Mouse (Mus musculus): Measurements from ENCODE around the gene Foxo6.

DNA sequence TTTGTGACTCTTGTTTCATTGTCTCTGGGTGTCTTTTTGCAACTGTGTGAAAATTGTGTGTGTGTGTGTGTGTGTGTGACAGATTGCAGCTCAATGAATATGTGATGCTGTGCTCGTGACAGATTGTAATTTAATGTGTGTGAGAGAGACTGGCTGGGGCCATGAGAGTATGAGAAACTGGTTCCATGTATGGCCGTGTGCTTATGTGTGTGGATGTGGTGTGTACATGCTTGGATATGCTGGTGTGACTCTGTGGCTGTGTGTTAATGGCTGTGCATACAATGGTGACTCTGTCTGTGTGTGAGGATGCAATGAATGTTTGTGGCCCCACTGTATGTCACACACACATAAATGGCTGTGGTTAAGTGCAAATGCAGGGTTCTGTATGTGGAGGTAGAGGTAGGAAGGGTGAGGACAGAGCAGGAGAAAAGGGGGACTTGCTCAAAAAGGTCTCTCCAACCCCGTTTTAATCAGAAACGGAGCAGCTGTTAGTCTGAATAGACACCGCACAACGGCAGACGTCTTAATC, 45.3 kb upstream of the Foxo6 start:
- TF ChIP-seq POLR2A (IDR thresholded peaks at IDR 0.05; ENCODE audit: low read depth, low read length) (no peak), CTCF (IDR thresholded peaks at IDR 0.05; ENCODE audit: borderline replicate concordance, insufficient read depth, low read length) (no peak)

Data from embryonic fibroblast, embryonic 13.5 days (primary cell).